Mouse (Mus musculus): ENCODE results near the gene Uvrag. TPM values are rescaled to one million over a fixed set of nuclear protein-coding genes. Genes with fewer than 3 reads are reported as not detected.

Gene Uvrag
- polyA plus RNA-seq, 1 experiment from 2014 or later: 15.0 TPM

DNA sequence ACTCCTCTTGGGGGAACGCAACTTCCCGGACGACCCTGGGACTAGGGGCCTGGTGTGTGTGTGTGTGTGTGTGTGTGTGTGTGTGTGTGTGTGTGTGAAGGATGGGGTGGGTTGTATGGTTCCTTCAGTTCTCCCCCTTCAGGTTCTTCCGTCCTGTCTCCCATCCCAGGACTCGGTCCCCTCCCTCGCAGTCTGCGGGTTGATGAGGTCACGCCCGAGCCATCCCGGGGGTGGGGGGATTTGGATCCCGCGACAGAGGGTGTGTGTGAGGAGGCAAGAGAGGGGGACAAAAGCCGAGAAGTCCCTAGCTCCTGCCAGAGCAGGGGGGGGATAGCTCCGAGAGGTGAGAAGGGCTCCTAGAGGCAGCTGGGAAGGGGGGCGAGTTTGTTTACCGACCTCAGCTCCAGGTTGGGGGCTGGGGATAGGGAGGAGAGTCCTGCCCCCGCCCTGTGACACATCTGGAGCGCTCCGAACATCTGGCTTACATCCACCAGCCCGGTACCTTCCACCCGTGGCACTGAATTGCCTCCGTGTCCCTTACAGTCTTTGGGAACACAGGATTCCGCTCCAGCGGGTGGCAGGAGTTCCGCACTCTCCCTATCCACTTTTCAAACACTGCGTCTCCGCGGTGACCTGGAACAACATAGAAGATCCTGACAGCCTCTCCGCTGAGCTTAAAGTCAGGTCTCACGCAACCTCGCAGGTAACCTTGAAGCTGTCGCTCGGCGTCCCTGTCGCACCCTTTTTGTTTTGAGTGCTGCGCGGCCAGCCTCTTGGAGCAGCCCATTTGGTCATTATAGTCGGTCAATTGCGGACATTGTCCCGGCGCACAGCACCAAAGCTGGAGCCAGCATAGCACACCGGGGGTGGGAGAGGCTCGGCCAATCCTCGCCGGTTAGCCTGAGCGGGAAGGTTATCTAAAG lies 305.2 kb downstream of the Uvrag start:
- Histone ChIP-seq H3K9ac (peak overlapping the region; percentile 62), H3K4me2 (replicated peaks) (peak overlapping the region; percentile 88), H3K36me3 (no peaks in the 10 kb centered on the region), H3K27me3 (replicated peaks) (peaks cover 96% of the 10 kb centered on the region), H3K27ac (no peak overlapping the region), H3K4me3 (peak overlapping the region; percentile 46), H3K4me1 (peaks cover 52% of the 10 kb centered on the region), H3K9me3 (no peaks in the 10 kb centered on the region)
- under 1% methylated on average over 45 of the region's 46 CpGs for WGBS
- no peak for ATAC-seq (ENCODE audit: low FRiP score, low read depth)

Other genes with a start within 250 kb of the Uvrag start
- 11.4 and 13.1 TPM in 2 replicates for gene Dgat2, start 41.6 kb upstream of the Uvrag start, polyA plus RNA-seq (2016; fragmentation: Nextera tagmentation; extraction: Ambion mirVana)
- 6.3 and 6.6 TPM in 2 replicates for gene Mogat2, start 97.5 kb upstream of the Uvrag start, polyA plus RNA-seq (2016; fragmentation: Nextera tagmentation; extraction: Ambion mirVana)
- gene Map6, start 126.3 kb upstream of the Uvrag start, polyA plus RNA-seq (2016; fragmentation: Nextera tagmentation; extraction: Ambion mirVana): 86.6 and 96.9 TPM in 2 replicates
- gene Serpinh1, start 212.1 kb upstream of the Uvrag start, polyA plus RNA-seq (2016; fragmentation: Nextera tagmentation; extraction: Ambion mirVana): 640 and 651 TPM in 2 replicates
- gene Gdpd5, start 240.3 kb upstream of the Uvrag start, polyA plus RNA-seq (2016; fragmentation: Nextera tagmentation; extraction: Ambion mirVana): 51.6 and 60.8 TPM in 2 replicates

Data from neural tube, embryonic 12.5 days (tissue).